Mouse (Mus musculus) heart, embryonic 15.5 days (tissue): ENCODE data around the gene Ppp1r9b. TPM values are rescaled to one million over a fixed set of nuclear protein-coding genes. Genes with fewer than 3 reads are reported as not detected.

Experiments used
- ATAC-seq: fragments of 200-750 bp; cut with Nextera tagmentation; replicated peaks from 2 replicates; pipeline ENCODE4 v1.8.0; 2017; ENCODE audit warnings: low read depth, moderate TSS enrichment; ENCODE audit not compliant: insufficient number of reproducible peaks, insufficient read depth, low FRiP score
- H3K27ac ChIP-seq: fragments of 300-500 bp; sonication (generic); 2 replicates; pipeline ENCODE4 v1.5.1; 2015; ENCODE audit warnings: mild to moderate bottlenecking, inconsistent platforms
- H3K27me3 ChIP-seq: fragments of 300-500 bp; sonication (generic); 2 replicates; pipeline ENCODE4 v1.6.1; 2015; ENCODE audit warnings: inconsistent platforms
- H3K36me3 ChIP-seq: fragments of 300-500 bp; sonication (generic); 2 replicates; pipeline ENCODE4 v1.6.1; 2015; ENCODE audit warnings: mild to moderate bottlenecking, inconsistent platforms
- H3K4me1 ChIP-seq: fragments of 300-500 bp; sonication (generic); replicated peaks from 2 replicates; pipeline ENCODE4 v1.6.1; 2015; ENCODE audit warnings: inconsistent platforms
- H3K4me2 ChIP-seq: fragments of 300-500 bp; sonication (generic); 2 replicates; pipeline ENCODE4 v1.6.1; 2015; ENCODE audit warnings: inconsistent platforms, mild to moderate bottlenecking, moderate library complexity
- H3K4me3 ChIP-seq: fragments of 300-500 bp; sonication (generic); 2 replicates; pipeline ENCODE4 v1.5.1; 2015; ENCODE audit warnings: mild to moderate bottlenecking, inconsistent platforms
- H3K9ac ChIP-seq: fragments of 300-500 bp; sonication (generic); 2 replicates; pipeline ENCODE4 v1.6.1; 2015; ENCODE audit warnings: mild to moderate bottlenecking, inconsistent platforms
- H3K9me3 ChIP-seq: fragments of 300-500 bp; sonication (generic); replicated peaks from 2 replicates; pipeline ENCODE4 v1.6.1; 2016; ENCODE audit warnings: inconsistent platforms
- WGBS: fragments of 180-500 bp; shearing (Covaris S2); methylation state at CpG from one replicate; pipeline ENCODE4 v1.1.7; 2015; ENCODE audit warnings: mixed read lengths; 5-methylcytosine and 5-hydroxymethylcytosine counted together
- polyA plus RNA-seq: library from polyadenylated mRNA; unstranded; fragments of >200 nt; fragmentation: Nextera tagmentation; extraction: Ambion mirVana; gene quantifications from 2 replicates; pipeline ENCODE4 v1.2.1, GENCODE M21; 2015

Gene Ppp1r9b
- polyA plus RNA-seq, 1 experiment from 2014 or later: 5.0 TPM

- Histone ChIP-seq H3K27me3 (no peaks in the 10 kb centered on the region), H3K4me1 (peaks cover 56% of the 10 kb centered on the region), H3K27ac (peak overlapping the region; percentile 20), H3K4me2 (no peak overlapping the region), H3K4me3 (no peak overlapping the region), H3K9ac (no peak overlapping the region), H3K36me3 (peaks cover 74% of the 10 kb centered on the region), H3K9me3 (no peaks in the 10 kb centered on the region)
- ATAC-seq: no peak
- WGBS: 64% methylated on average over 8 of the region's 8 CpGs
Measured at GRCm38 (mm10) chr11:95000128-95000527, 9.3 kb downstream of the Ppp1r9b start.

GRCm38 (mm10) chr11:95000548-95000947 is 9.7 kb downstream of the Ppp1r9b start:
- 27% methylated on average over 4 of the region's 4 CpGs for WGBS
- no peak overlapping the region for H3K9ac ChIP-seq
- H3K4me2 ChIP-seq: peak overlapping the region; percentile 14; the same call in 1 of the 2 replicates
- no peak overlapping the region for H3K4me3 ChIP-seq
- no peaks in the 10 kb centered on the region for H3K9me3 ChIP-seq
- H3K4me1 ChIP-seq: peaks cover 52% of the 10 kb centered on the region
- no peaks in the 10 kb centered on the region for H3K27me3 ChIP-seq
- peaks cover 78% of the 10 kb centered on the region for H3K36me3 ChIP-seq
- peak overlapping the region; percentile 56 for H3K27ac ChIP-seq
- ATAC-seq: no peak

GRCm38 (mm10) chr11:95001058-95001457 is 10.2 kb downstream of the Ppp1r9b start:
- peak overlapping the region; percentile 56 for H3K27ac ChIP-seq
- peaks cover 80% of the 10 kb centered on the region for H3K36me3 ChIP-seq
- H3K4me1 ChIP-seq: peaks cover 51% of the 10 kb centered on the region
- no peak overlapping the region for H3K9ac ChIP-seq
- 8% methylated on average over 8 of the region's 8 CpGs for whole genome bisulfite sequencing
- H3K4me2 ChIP-seq: peak overlapping the region; percentile 14; the same call in 1 of the 2 replicates
- H3K9me3 ChIP-seq: no peaks in the 10 kb centered on the region
- H3K4me3 ChIP-seq: no peak overlapping the region
- ATAC-seq: peak; percentile 20
- no peaks in the 10 kb centered on the region for H3K27me3 ChIP-seq

- H3K9me3 ChIP-seq: no peaks in the 10 kb centered on the region
- no peak overlapping the region for H3K9ac ChIP-seq
- H3K4me3 ChIP-seq: no peak overlapping the region
- H3K27ac ChIP-seq: no peak overlapping the region
- ATAC-seq: no peak
- H3K36me3 ChIP-seq: peaks cover 75% of the 10 kb centered on the region
- no peak overlapping the region for H3K4me2 ChIP-seq
- 84% methylated on average over 21 of the region's 21 CpGs for WGBS
- H3K27me3 ChIP-seq: no peaks in the 10 kb centered on the region
- peaks cover 51% of the 10 kb centered on the region for H3K4me1 ChIP-seq
Measured at GRCm38 (mm10) chr11:95001584-95002347, 10.9 kb downstream of the Ppp1r9b start.

GRCm38 (mm10) chr11:95002705-95003104 is 11.9 kb downstream of the Ppp1r9b start:
- ATAC-seq: no peak
- Histone ChIP-seq H3K27me3 (no peaks in the 10 kb centered on the region), H3K4me2 (no peak overlapping the region), H3K4me3 (no peak overlapping the region), H3K9ac (no peak overlapping the region), H3K9me3 (no peaks in the 10 kb centered on the region), H3K27ac (no peak overlapping the region), H3K4me1 (peaks cover 50% of the 10 kb centered on the region), H3K36me3 (peaks cover 65% of the 10 kb centered on the region)
- 91% methylated on average over 8 of the region's 8 CpGs for WGBS

GRCm38 (mm10) chr11:95004136-95004936 is 13.5 kb downstream of the Ppp1r9b start:
- Histone ChIP-seq H3K36me3 (peaks cover 51% of the 10 kb centered on the region), H3K9me3 (no peaks in the 10 kb centered on the region), H3K4me2 (no peak overlapping the region), H3K27me3 (no peaks in the 10 kb centered on the region), H3K4me3 (no peak overlapping the region), H3K4me1 (peaks cover 52% of the 10 kb centered on the region), H3K27ac (peak overlapping the region; percentile 41; the same call in 1 of the 2 replicates), H3K9ac (no peak overlapping the region)
- 74% methylated on average over 12 of the region's 12 CpGs for WGBS
- no peak for ATAC-seq

- H3K36me3 ChIP-seq: peaks cover 46% of the 10 kb centered on the region
- no peak overlapping the region for H3K4me2 ChIP-seq
- no peak overlapping the region for H3K4me3 ChIP-seq
- 58% methylated on average over 6 of the region's 6 CpGs for WGBS
- no peak overlapping the region for H3K9ac ChIP-seq
- H3K27me3 ChIP-seq: no peaks in the 10 kb centered on the region
- peaks cover 52% of the 10 kb centered on the region for H3K4me1 ChIP-seq
- no peak overlapping the region for H3K27ac ChIP-seq
- ATAC-seq: no peak
- no peaks in the 10 kb centered on the region for H3K9me3 ChIP-seq
Measured at GRCm38 (mm10) chr11:95004937-95005198, 14.0 kb downstream of the Ppp1r9b start.

GRCm38 (mm10) chr11:95006038-95006437 is 15.2 kb downstream of the Ppp1r9b start:
- no peak for ATAC-seq

GRCm38 (mm10) chr11:95006525-95007219 is 15.8 kb downstream of the Ppp1r9b start:
- Histone ChIP-seq H3K36me3 (peaks cover 34% of the 10 kb centered on the region), H3K9me3 (no peaks in the 10 kb centered on the region), H3K4me1 (peaks cover 47% of the 10 kb centered on the region), H3K27ac (peak overlapping the region; percentile 62), H3K4me2 (peak overlapping the region; percentile 73), H3K27me3 (no peaks in the 10 kb centered on the region), H3K9ac (peak overlapping the region; percentile 52), H3K4me3 (peak overlapping the region; percentile 50)
- ATAC-seq: peak; percentile 54
- WGBS: 1% methylated on average over 27 of the region's 27 CpGs

More at GRCm38 (mm10) chr11:95006038-95006437, 15.2 kb downstream of the Ppp1r9b start:
- H3K9ac ChIP-seq: 0 out of 2 replicates have a peak overlapping the region, but pooled peaks have one; percentile 27
- peak overlapping the region; percentile 59 for H3K27ac ChIP-seq
- peaks cover 47% of the 10 kb centered on the region for H3K4me1 ChIP-seq
- WGBS: 31% methylated on average over 4 of the region's 4 CpGs
- no peaks in the 10 kb centered on the region for H3K9me3 ChIP-seq
- H3K27me3 ChIP-seq: no peaks in the 10 kb centered on the region
- H3K36me3 ChIP-seq: peaks cover 38% of the 10 kb centered on the region
- H3K4me2 ChIP-seq: peak overlapping the region; percentile 73
- peak overlapping the region; percentile 50 for H3K4me3 ChIP-seq

- Histone ChIP-seq H3K27ac (no peak overlapping the region), H3K9ac (no peak overlapping the region), H3K36me3 (peaks cover 27% of the 10 kb centered on the region), H3K4me3 (no peak overlapping the region), H3K4me2 (peak overlapping the region; percentile 73; the same call in 1 of the 2 replicates), H3K4me1 (peaks cover 52% of the 10 kb centered on the region), H3K9me3 (no peaks in the 10 kb centered on the region), H3K27me3 (no peaks in the 10 kb centered on the region)
- ATAC-seq: no peak
- WGBS: 47% methylated on average over 3 of the region's 3 CpGs
Measured at GRCm38 (mm10) chr11:95007418-95007817, 16.6 kb downstream of the Ppp1r9b start.
